Mouse (Mus musculus): ENCODE results near the gene Otud3. TPM values are rescaled to one million over a fixed set of nuclear protein-coding genes. Genes with fewer than 3 reads are reported as not detected.

Otud3 gene
- total and polyA plus RNA-seq, 3 experiments = 11.3 to 15.0 TPM; not detected in 1

DNA sequence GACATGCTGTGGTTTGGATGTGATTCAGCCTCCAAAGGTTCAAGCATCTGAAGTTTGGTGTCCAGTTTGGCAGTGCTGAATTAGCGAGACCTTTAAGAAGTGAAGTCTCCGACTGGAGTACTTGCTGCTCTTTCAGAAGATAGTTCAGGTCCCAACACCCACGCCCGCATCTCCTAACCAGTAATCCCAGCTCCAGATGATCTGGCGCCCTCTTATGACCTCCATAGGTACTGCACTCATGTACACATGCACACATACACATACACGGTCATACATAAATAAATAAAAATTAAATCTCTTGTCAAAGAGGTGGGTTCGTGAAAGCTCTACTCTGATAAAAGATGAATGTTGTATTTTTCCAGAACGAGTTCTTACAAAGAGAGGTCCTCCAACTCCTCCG lies 3.5 kb upstream of the Otud3 start:
- Histone ChIP-seq H3K4me1 (ENCODE audit: control insufficient read depth in 1 of 2, insufficient read depth in 2 of 2, low read length in 2 of 2) (peaks cover 2 to 6% of the 10 kb centered on the region in 2 experiments; a peak in 3 of 4 replicates), H3K9me3 (replicated peaks; ENCODE audit: insufficient read depth, low read length) (no peaks in the 10 kb centered on the region), H3K27me3 (ENCODE audit: control insufficient read depth in 1 of 2, insufficient read depth in 2 of 2, low read length in 2 of 2) (no peaks in the 10 kb centered on the region), H3K79me2 (ENCODE audit: control insufficient read depth, insufficient read depth, low read length, poor library complexity) (peaks cover 9% of the 10 kb centered on the region), H3K4me3 (ENCODE audit: control insufficient read depth in 1 of 2, insufficient read depth in 1 of 2, low read depth in 2 of 2, low read length in 2 of 2) (no peak overlapping the region), H3K27ac (ENCODE audit: control insufficient read depth, low read depth, low read length) (no peak overlapping the region), H3K9ac (ENCODE audit: control insufficient read depth, low read depth, low read length, poor library complexity, severe bottlenecking) (no peak overlapping the region), H3K36me3 (ENCODE audit: control insufficient read depth in 1 of 2, insufficient read depth in 2 of 2, low read length in 2 of 2) (peaks cover 0 to 5% of the 10 kb centered on the region in 2 experiments; a peak in 1 of 4 replicates)
- peak; percentile 30 for DNase-seq (ENCODE audit: low read depth, low spot score)
- TF ChIP-seq MAFK (IDR thresholded peaks at IDR 0.05; ENCODE audit: borderline replicate concordance, low read depth, low read length) (no peak), CTCF (IDR thresholded peaks at IDR 0.05 in 2 of 3, conservative IDR thresholded peaks at IDR 0.05 in 1 of 3; ENCODE audit: control insufficient read depth in 1 of 3, insufficient read depth in 1 of 3, low read depth in 2 of 3, low read length in 3 of 3, poor library complexity in 1 of 3, severe bottlenecking in 1 of 3) (peak in 2 of 3 experiments; percentile 7 to 32; a peak in 2 of 6 replicates)

DNA sequence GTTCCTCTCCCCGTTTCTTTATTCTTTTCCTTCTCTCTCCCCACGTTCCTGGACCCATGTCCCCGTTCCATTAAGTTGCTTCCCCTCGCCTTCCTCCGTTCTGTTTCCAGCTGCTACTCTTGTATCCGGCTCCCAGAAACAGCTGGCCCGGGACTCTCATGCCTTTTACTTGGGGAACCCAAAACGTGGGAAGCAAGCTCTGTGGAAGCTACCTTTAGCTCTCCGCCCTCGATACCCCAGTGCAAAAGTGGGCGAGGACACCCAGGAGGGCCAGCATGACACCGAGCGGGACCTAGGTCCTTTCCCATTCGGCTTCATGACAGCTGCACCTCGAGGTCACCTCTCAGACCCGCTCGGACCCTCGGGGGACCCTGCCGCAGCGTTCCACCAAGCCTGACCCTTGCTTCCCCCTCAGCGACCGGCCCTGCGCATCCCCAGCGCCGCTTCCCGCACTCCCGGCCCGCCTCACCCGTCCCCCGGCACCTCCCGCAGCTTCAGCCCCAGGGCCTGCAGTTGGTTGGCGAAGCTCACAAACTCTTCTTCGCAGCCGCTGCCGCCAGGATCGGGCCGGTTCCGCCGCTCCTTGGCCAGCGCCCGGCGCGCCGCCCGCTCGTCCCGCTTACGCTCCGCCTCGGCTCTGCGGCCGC lies 481 bp downstream of the Otud3 start:
- peak overlapping the region; percentile 79 to 84 for H3K4me3 ChIP-seq (ENCODE audit: control insufficient read depth in 1 of 2, insufficient read depth in 1 of 2, low read depth in 2 of 2, low read length in 2 of 2)
- H3K4me1 ChIP-seq (ENCODE audit: control insufficient read depth in 1 of 2, insufficient read depth in 2 of 2, low read length in 2 of 2) = peaks cover 0 to 11% of the 10 kb centered on the region in 2 experiments; a peak in 3 of 4 replicates
- peak overlapping the region; percentile 89 for H3K9ac ChIP-seq (ENCODE audit: control insufficient read depth, low read depth, low read length, poor library complexity, severe bottlenecking)
- peaks cover 0 to 5% of the 10 kb centered on the region in 2 experiments; a peak in 1 of 4 replicates for H3K36me3 ChIP-seq (ENCODE audit: control insufficient read depth in 1 of 2, insufficient read depth in 2 of 2, low read length in 2 of 2)
- DNase-seq (ENCODE audit: low read depth, low spot score) = peak; percentile 50
- H3K79me2 ChIP-seq (ENCODE audit: control insufficient read depth, insufficient read depth, low read length, poor library complexity) = peaks cover 13% of the 10 kb centered on the region
- no peak overlapping the region for H3K27ac ChIP-seq (ENCODE audit: control insufficient read depth, low read depth, low read length)
- H3K27me3 ChIP-seq (ENCODE audit: control insufficient read depth in 1 of 2, insufficient read depth in 2 of 2, low read length in 2 of 2) = no peaks in the 10 kb centered on the region
- H3K9me3 ChIP-seq (replicated peaks; ENCODE audit: insufficient read depth, low read length) = no peaks in the 10 kb centered on the region
- TF ChIP-seq USF1 (IDR thresholded peaks at IDR 0.05; ENCODE audit: low read depth, low read length) (no peak), TAL1 (IDR thresholded peaks at IDR 0.05; ENCODE audit: low read length) (no peak), UBTF (IDR thresholded peaks at IDR 0.05; ENCODE audit: borderline replicate concordance, insufficient read depth, low read depth, low read length) (0 out of 2 replicates have a peak, but pooled peaks have one; percentile 38)

DNA sequence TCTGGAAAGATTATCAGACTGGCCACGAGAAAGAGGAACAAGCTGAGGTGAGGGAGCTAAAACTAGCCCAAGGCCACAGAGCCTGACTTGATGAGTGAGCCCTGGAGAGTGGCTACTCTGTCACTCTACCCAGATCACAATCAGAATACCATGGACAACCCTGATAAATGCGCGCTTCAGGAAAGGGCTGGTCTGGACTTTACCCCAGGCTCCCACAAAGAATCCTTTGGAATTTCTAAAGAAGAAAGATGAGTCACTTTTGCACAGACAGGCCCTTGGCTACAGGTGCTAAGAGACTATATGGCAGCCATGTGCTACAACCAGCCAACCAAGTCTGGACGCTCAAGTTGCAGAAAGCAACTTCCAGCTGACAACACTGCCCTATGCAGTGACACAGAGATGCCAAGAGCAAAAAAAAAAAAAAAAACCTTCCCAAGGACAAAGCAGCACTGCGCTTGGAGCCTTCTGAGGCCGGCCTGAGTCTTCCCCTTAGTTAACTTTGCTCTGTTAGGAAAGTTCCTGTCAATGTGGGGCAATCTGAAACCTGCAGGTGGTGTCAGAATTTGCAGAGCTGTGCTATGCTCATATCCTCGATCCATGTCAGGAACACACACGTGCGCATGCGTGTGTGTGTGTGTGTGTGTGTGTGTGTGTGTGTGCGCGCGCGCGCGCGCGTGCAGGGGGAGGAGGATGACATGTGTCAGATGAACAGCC lies 8.0 kb downstream of the Otud3 start:
- Histone ChIP-seq H3K9ac (ENCODE audit: control insufficient read depth, low read depth, low read length, poor library complexity, severe bottlenecking) (no peak overlapping the region), H3K27ac (ENCODE audit: control insufficient read depth, low read depth, low read length) (no peak overlapping the region), H3K4me3 (ENCODE audit: control insufficient read depth in 1 of 2, insufficient read depth in 1 of 2, low read depth in 2 of 2, low read length in 2 of 2) (no peak overlapping the region), H3K9me3 (replicated peaks; ENCODE audit: insufficient read depth, low read length) (no peaks in the 10 kb centered on the region), H3K4me1 (ENCODE audit: control insufficient read depth in 1 of 2, insufficient read depth in 2 of 2, low read length in 2 of 2) (no peaks in the 10 kb centered on the region), H3K27me3 (ENCODE audit: control insufficient read depth in 1 of 2, insufficient read depth in 2 of 2, low read length in 2 of 2) (no peaks in the 10 kb centered on the region), H3K79me2 (ENCODE audit: control insufficient read depth, insufficient read depth, low read length, poor library complexity) (no peaks in the 10 kb centered on the region), H3K36me3 (ENCODE audit: control insufficient read depth in 1 of 2, insufficient read depth in 2 of 2, low read length in 2 of 2) (peaks cover 0 to 2% of the 10 kb centered on the region in 2 experiments; a peak in 1 of 4 replicates)
- no peak for TF ChIP-seq POLR2AphosphoS2 (IDR thresholded peaks at IDR 0.05; ENCODE audit: low read length)
- no peak for DNase-seq (ENCODE audit: low read depth, low spot score)
